Mouse (Mus musculus): ENCODE measurements around the gene Bcan. TPM values are rescaled to one million over a fixed set of nuclear protein-coding genes. Genes with fewer than 3 reads are reported as not detected.

Bcan gene
- total and polyA plus RNA-seq, 2 experiments from 2014 or later, result 229 to 347 TPM

- no peak for ATAC-seq
- Histone ChIP-seq H3K9ac (replicated peaks; ENCODE audit: low read length) (no peak overlapping the region), H3K4me3 (ENCODE audit: low read length) (no peak overlapping the region), H3K9me3 (ENCODE audit: low read length) (no peaks in the 10 kb centered on the region), H3K36me3 (ENCODE audit: insufficient read depth, low read length) (no peaks in the 10 kb centered on the region), H3K27me3 (ENCODE audit: insufficient read depth, low read length) (no peaks in the 10 kb centered on the region; the same call in 1 of the 2 replicates), H3K4me1 (ENCODE audit: insufficient read depth, low read length) (peaks cover 22% of the 10 kb centered on the region), H3K27ac (no peak overlapping the region), H3K4me2 (ENCODE audit: low read depth, low read length) (no peak overlapping the region; the same call in 1 of the 2 replicates)
- DNase-seq (ENCODE audit: low spot score), result no peak
- no peak for TF ChIP-seq CTCF (IDR thresholded peaks at IDR 0.05; ENCODE audit: low read depth)
- WGBS, result 20% methylated on average over 13 of the region's 13 CpGs
Observed at GRCm38 (mm10) chr3:87949955-87950515, 50.0 kb downstream of the Bcan start.

- Histone ChIP-seq H3K4me3 (ENCODE audit: low read length) (no peak overlapping the region), H3K27me3 (ENCODE audit: insufficient read depth, low read length) (no peaks in the 10 kb centered on the region; the same call in 1 of the 2 replicates), H3K36me3 (ENCODE audit: insufficient read depth, low read length) (no peaks in the 10 kb centered on the region), H3K4me2 (ENCODE audit: low read depth, low read length) (peak overlapping the region; percentile 60), H3K9me3 (ENCODE audit: low read length) (no peaks in the 10 kb centered on the region), H3K4me1 (ENCODE audit: insufficient read depth, low read length) (peaks cover 22% of the 10 kb centered on the region), H3K27ac (no peak overlapping the region), H3K9ac (replicated peaks; ENCODE audit: low read length) (no peak overlapping the region)
- ATAC-seq (no peak), DNase-seq (ENCODE audit: low spot score) (no peak)
- 22% methylated on average over 16 of the region's 16 CpGs for WGBS
- no peak for TF ChIP-seq CTCF (IDR thresholded peaks at IDR 0.05; ENCODE audit: low read depth)
Observed at GRCm38 (mm10) chr3:87949266-87949954, 50.6 kb downstream of the Bcan start.

GRCm38 (mm10) chr3:87948378-87949265 is 51.4 kb downstream of the Bcan start, which contains the start of gene Crabp2:
Gene Crabp2 (plus strand): TSS chr3:87948666.
- Histone ChIP-seq H3K4me3 (ENCODE audit: low read length) (peak within 1 kb of the TSS; percentile 32), H3K36me3 (ENCODE audit: insufficient read depth, low read length) (no peaks in the 10 kb centered on the region), H3K4me2 (ENCODE audit: low read depth, low read length) (peak within 1 kb of the TSS; percentile 60), H3K9ac (replicated peaks; ENCODE audit: low read length) (0 out of 2 replicates have a peak within 1 kb of the TSS, but pooled peaks have one; percentile 5), H3K27ac (no peak within 1 kb of the TSS), H3K9me3 (ENCODE audit: low read length) (no peaks in the 10 kb centered on the region), H3K4me1 (ENCODE audit: insufficient read depth, low read length) (peaks cover 22% of the 10 kb centered on the region), H3K27me3 (ENCODE audit: insufficient read depth, low read length) (no peaks in the 10 kb centered on the region; the same call in 1 of the 2 replicates)
- peak; percentile 27 for DNase-seq (ENCODE audit: low spot score)
- 4% methylated on average over 35 of the region's 35 CpGs for whole genome bisulfite sequencing
- no peak for ATAC-seq
- no peak for TF ChIP-seq CTCF (IDR thresholded peaks at IDR 0.05; ENCODE audit: low read depth)

- 0 out of 2 replicates have a peak overlapping the region, but pooled peaks have one; percentile 5 for H3K9ac ChIP-seq (replicated peaks; ENCODE audit: low read length)
- no peak for TF ChIP-seq CTCF (IDR thresholded peaks at IDR 0.05; ENCODE audit: low read depth)
- no peaks in the 10 kb centered on the region for H3K36me3 ChIP-seq (ENCODE audit: insufficient read depth, low read length)
- H3K4me1 ChIP-seq (ENCODE audit: insufficient read depth, low read length), result peaks cover 22% of the 10 kb centered on the region
- H3K27me3 ChIP-seq (ENCODE audit: insufficient read depth, low read length), result no peaks in the 10 kb centered on the region; the same call in 1 of the 2 replicates
- H3K4me3 ChIP-seq (ENCODE audit: low read length), result peak overlapping the region; percentile 32
- peak; percentile 21; the same call in 1 of the 2 replicates for ATAC-seq
- H3K27ac ChIP-seq, result no peak overlapping the region
- no peak for DNase-seq (ENCODE audit: low spot score)
- H3K9me3 ChIP-seq (ENCODE audit: low read length), result no peaks in the 10 kb centered on the region
- WGBS, result under 1% methylated on average over 17 of the region's 17 CpGs
- H3K4me2 ChIP-seq (ENCODE audit: low read depth, low read length), result peak overlapping the region; percentile 60
Observed at GRCm38 (mm10) chr3:87947811-87948199, 52.2 kb downstream of the Bcan start.

GRCm38 (mm10) chr3:87947056-87947810 is 52.8 kb downstream of the Bcan start:
- Histone ChIP-seq H3K9me3 (ENCODE audit: low read length) (no peaks in the 10 kb centered on the region), H3K9ac (replicated peaks; ENCODE audit: low read length) (0 out of 2 replicates have a peak overlapping the region, but pooled peaks have one; percentile 5), H3K4me3 (ENCODE audit: low read length) (peak overlapping the region; percentile 32), H3K4me2 (ENCODE audit: low read depth, low read length) (peak overlapping the region; percentile 60), H3K36me3 (ENCODE audit: insufficient read depth, low read length) (peaks cover 2% of the 10 kb centered on the region; the same call in 1 of the 2 replicates), H3K4me1 (ENCODE audit: insufficient read depth, low read length) (peaks cover 19% of the 10 kb centered on the region), H3K27me3 (ENCODE audit: insufficient read depth, low read length) (no peaks in the 10 kb centered on the region; the same call in 1 of the 2 replicates), H3K27ac (no peak overlapping the region)
- no peak for DNase-seq (ENCODE audit: low spot score)
- whole genome bisulfite sequencing, result 8% methylated on average over 26 of the region's 26 CpGs
- no peak for TF ChIP-seq CTCF (IDR thresholded peaks at IDR 0.05; ENCODE audit: low read depth)
- ATAC-seq, result 0 out of 2 replicates have a peak, but pooled peaks have one; percentile 2

- no peak overlapping the region for H3K4me3 ChIP-seq (ENCODE audit: low read length)
- DNase-seq (ENCODE audit: low spot score), result no peak
- no peak overlapping the region for H3K4me2 ChIP-seq (ENCODE audit: low read depth, low read length)
- peaks cover 19% of the 10 kb centered on the region for H3K4me1 ChIP-seq (ENCODE audit: insufficient read depth, low read length)
- no peak for TF ChIP-seq CTCF (IDR thresholded peaks at IDR 0.05; ENCODE audit: low read depth)
- H3K9me3 ChIP-seq (ENCODE audit: low read length), result no peaks in the 10 kb centered on the region
- no peak for ATAC-seq
- no peaks in the 10 kb centered on the region; the same call in 1 of the 2 replicates for H3K27me3 ChIP-seq (ENCODE audit: insufficient read depth, low read length)
- H3K9ac ChIP-seq (replicated peaks; ENCODE audit: low read length), result no peak overlapping the region
- peaks cover 10% of the 10 kb centered on the region; the same call in 1 of the 2 replicates for H3K36me3 ChIP-seq (ENCODE audit: insufficient read depth, low read length)
- H3K27ac ChIP-seq, result no peak overlapping the region
- 40% methylated on average over 1 of the region's 1 CpGs for WGBS
Observed at GRCm38 (mm10) chr3:87946541-87946860, 53.5 kb downstream of the Bcan start.

Measured in hindbrain, postnatal 0 days (tissue).